Mouse (Mus musculus): ENCODE results near the gene Llgl2. TPM values are rescaled to one million over a fixed set of nuclear protein-coding genes. Genes with fewer than 3 reads are reported as not detected.

The Llgl2 gene
- total and polyA plus RNA-seq, 3 experiments, result 3.8 to 12.3 (median 9.2) TPM

DNA sequence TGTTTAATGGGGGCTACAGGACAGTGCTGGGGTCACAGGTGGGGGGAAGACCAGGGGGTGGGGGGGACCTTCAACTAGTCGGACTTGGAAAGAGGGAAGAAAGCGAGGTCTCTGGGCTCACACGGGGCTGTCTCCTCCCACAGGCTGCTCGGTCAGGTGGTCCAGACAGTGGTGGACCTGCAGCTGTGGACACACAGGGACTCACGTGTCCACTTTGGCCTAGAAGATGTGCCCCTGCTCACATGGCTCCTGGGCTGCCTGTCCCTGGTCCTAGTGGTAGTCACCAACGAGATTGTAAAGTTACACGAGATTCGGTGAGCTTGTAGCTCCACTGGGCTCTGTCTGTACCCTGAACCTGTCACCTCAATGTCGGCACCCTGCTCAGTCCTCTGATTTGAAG lies 26.2 kb upstream of the Llgl2 start:
- in situ Hi-C loops (cut with MboI; ENCODE audit: low pct_ligation_motif_present, low pct_unique_long_range_greater_than_20kb, low sequenced_read_pairs) (no loop called here), dilution Hi-C loops (cut with MboI; ENCODE audit: extremely low pct_ligation_motif_present, extremely low pct_unique_long_range_greater_than_20kb, low sequenced_read_pairs) (no loop called here)
- Histone ChIP-seq H3K27me3 (replicated peaks) (no peaks in the 10 kb centered on the region), H3K79me2 (replicated peaks; ENCODE audit: control insufficient read depth, extremely low read depth, insufficient read depth, poor library complexity, severe bottlenecking) (no peaks in the 10 kb centered on the region), H3K9ac (ENCODE audit: insufficient read depth, low read depth) (no peak overlapping the region), H3K27ac (ENCODE audit: insufficient read depth, low read depth) (no peak overlapping the region), H3K36me3 (replicated peaks in 1 of 2; ENCODE audit: control insufficient read depth in 1 of 2, insufficient read depth in 1 of 2, low read length in 1 of 2) (peaks cover 91 to 99% of the 10 kb centered on the region in 2 experiments), H3K4me2 (ENCODE audit: insufficient read depth, low read depth, poor library complexity, severe bottlenecking) (no peak overlapping the region), H3K4me3 (replicated peaks in 1 of 3; ENCODE audit: low read depth in 2 of 3, low read length in 2 of 3, poor library complexity in 1 of 3) (no peak overlapping the region), H3K9me3 (replicated peaks; ENCODE audit: low read length) (no peaks in the 10 kb centered on the region), H3K4me1 (ENCODE audit: control insufficient read depth in 1 of 2, insufficient read depth in 2 of 2) (no peaks in the 10 kb centered on the region)
- TF ChIP-seq EP300 (IDR thresholded peaks at IDR 0.05; ENCODE audit: low read length) (no peak), GABPA (IDR thresholded peaks at IDR 0.05; ENCODE audit: insufficient replicate concordance, low read depth, low read length) (no peak), USF1 (IDR thresholded peaks at IDR 0.05; ENCODE audit: low read depth, low read length) (no peak), JUN (IDR thresholded peaks at IDR 0.05; ENCODE audit: insufficient read depth, low read depth, low read length) (no peak), CHD1 (IDR thresholded peaks at IDR 0.05; ENCODE audit: low read depth, low read length) (no peak), SIN3A (IDR thresholded peaks at IDR 0.05; ENCODE audit: low read length) (no peak), TBP (conservative IDR thresholded peaks at IDR 0.05; ENCODE audit: low read depth, low read length) (no peak), ZMIZ1 (IDR thresholded peaks at IDR 0.05; ENCODE audit: low read depth, low read length) (no peak), USF2 (conservative IDR thresholded peaks at IDR 0.05; ENCODE audit: low read depth, low read length) (no peak), NRF1 (IDR thresholded peaks at IDR 0.05; ENCODE audit: low read depth, low read length) (no peak), MEF2A (IDR thresholded peaks at IDR 0.05; ENCODE audit: borderline replicate concordance, low read depth, low read length) (no peak), POLR2AphosphoS2 (IDR thresholded peaks at IDR 0.05; ENCODE audit: low read depth, low read length) (no peak), RAD21 (IDR thresholded peaks at IDR 0.05; ENCODE audit: low read depth, low read length) (no peak), MXI1 (IDR thresholded peaks at IDR 0.05; ENCODE audit: low read depth, low read length) (no peak), SMC3 (IDR thresholded peaks at IDR 0.05; ENCODE audit: low read depth, low read length) (no peak), POLR2A (IDR thresholded peaks at IDR 0.05; ENCODE audit: low read depth, low read length) (no peak), ELF1 (IDR thresholded peaks at IDR 0.05; ENCODE audit: low read depth, low read length) (no peak)
- no peak for DNase-seq (ENCODE audit: extremely low read depth)

DNA sequence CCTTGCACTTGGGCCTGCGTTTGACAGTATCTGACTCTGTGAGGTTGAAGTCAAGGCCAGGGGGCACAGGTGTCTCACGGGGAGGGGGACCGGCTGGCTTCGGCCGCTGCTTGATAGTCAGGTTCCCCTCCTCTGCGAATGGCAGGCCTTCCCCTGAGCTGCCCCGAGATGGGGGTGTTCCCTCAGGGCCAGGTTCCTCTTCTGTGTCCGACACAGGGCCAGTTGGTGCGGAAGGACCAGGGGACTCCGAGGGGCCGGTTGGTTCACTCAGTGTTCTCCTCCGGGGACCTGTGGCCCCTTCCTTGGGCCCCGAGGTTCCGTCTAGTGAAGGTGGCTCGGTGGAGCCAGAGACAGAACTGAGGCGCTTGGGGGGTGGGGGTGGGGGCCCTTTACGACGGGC lies 22.9 kb upstream of the Llgl2 start:
- dilution Hi-C loops (cut with MboI; ENCODE audit: extremely low pct_ligation_motif_present, extremely low pct_unique_long_range_greater_than_20kb, low sequenced_read_pairs) (no loop called here), in situ Hi-C loops (cut with MboI; ENCODE audit: low pct_ligation_motif_present, low pct_unique_long_range_greater_than_20kb, low sequenced_read_pairs) (no loop called here)
- no peak overlapping the region for H3K4me2 ChIP-seq (ENCODE audit: insufficient read depth, low read depth, poor library complexity, severe bottlenecking)

More for the DNA sequence above, 22.9 kb upstream of the Llgl2 start:
- H3K27ac ChIP-seq (ENCODE audit: insufficient read depth, low read depth), result no peak overlapping the region
- TF ChIP-seq MYC (IDR thresholded peaks at IDR 0.05; ENCODE audit: low read depth, low read length), result no peak
- TF ChIP-seq EP300 (IDR thresholded peaks at IDR 0.05; ENCODE audit: low read length), result no peak
- no peak for TF ChIP-seq RAD21 (IDR thresholded peaks at IDR 0.05; ENCODE audit: low read depth, low read length)
- TF ChIP-seq SIN3A (IDR thresholded peaks at IDR 0.05; ENCODE audit: low read length), result no peak
- no peak for TF ChIP-seq MXI1 (IDR thresholded peaks at IDR 0.05; ENCODE audit: low read depth, low read length)
- TF ChIP-seq ZKSCAN1 (IDR thresholded peaks at IDR 0.05; ENCODE audit: borderline replicate concordance, low read depth, low read length), result no peak
- H3K27me3 ChIP-seq (replicated peaks), result no peaks in the 10 kb centered on the region
- no peak overlapping the region for H3K4me3 ChIP-seq (replicated peaks in 1 of 3; ENCODE audit: low read depth in 2 of 3, low read length in 2 of 3, poor library complexity in 1 of 3)
- H3K36me3 ChIP-seq (replicated peaks in 1 of 2; ENCODE audit: control insufficient read depth in 1 of 2, insufficient read depth in 1 of 2, low read length in 1 of 2), result peaks cover 87 to 95% of the 10 kb centered on the region in 2 experiments
- H3K9me3 ChIP-seq (replicated peaks; ENCODE audit: low read length), result no peaks in the 10 kb centered on the region
- no peaks in the 10 kb centered on the region for H3K79me2 ChIP-seq (replicated peaks; ENCODE audit: control insufficient read depth, extremely low read depth, insufficient read depth, poor library complexity, severe bottlenecking)
- no peaks in the 10 kb centered on the region for H3K4me1 ChIP-seq (ENCODE audit: control insufficient read depth in 1 of 2, insufficient read depth in 2 of 2)
- DNase-seq (ENCODE audit: extremely low read depth), result no peak
- H3K9ac ChIP-seq (ENCODE audit: insufficient read depth, low read depth), result no peak overlapping the region
